In genomic region chr10:99119471-99119870, GRCm38 (mm10) we compare ENCODE assay signal across 28 mouse cellular contexts. TPM values are rescaled to one million over a fixed set of nuclear protein-coding genes. Genes with fewer than 3 reads are reported as not detected.
A peak's percentile ranks its signal among the peaks of the same experiment; 100 is the strongest.
DNase-seq lines count a peak whose midpoint lies in the region; ATAC-seq and TF ChIP-seq lines count a peak whose summit lies in the region.
"Had no signal": no experiment of that assay in that cellular context is flagged by ENCODE, and none has a peak within 500 bp of the region (broad histone marks: within the 10 kb centered on the region; RNA-seq: fewer than 3 reads in every experiment).

No protein-coding gene starts in this region.

- H3K4me2 ChIP-seq in intestine, postnatal 0 days (replicated peaks; ENCODE audit: low read depth), result no peak overlapping the region
- no peak overlapping the region for H3K4me2 ChIP-seq in intestine, embryonic 16.5 days (ENCODE audit: low read depth, low read length)
- H3K4me2 ChIP-seq: heart, embryonic 13.5 days; hindbrain, embryonic 13.5 days; liver, embryonic 11.5 days; midbrain, embryonic 12.5 days had no signal

- WGBS in intestine, postnatal 0 days, result 81% methylated on average over 4 of the region's 4 CpGs
- WGBS in intestine, embryonic 16.5 days, result 80% methylated on average over 4 of the region's 4 CpGs

- H3K9me3 ChIP-seq in intestine, postnatal 0 days (ENCODE audit: control insufficient read depth), result no peaks in the 10 kb centered on the region
- no peaks in the 10 kb centered on the region for H3K9me3 ChIP-seq in intestine, embryonic 16.5 days (ENCODE audit: control insufficient read depth, low read length)
- H3K9me3 ChIP-seq: heart, embryonic 13.5 days; hindbrain, embryonic 13.5 days; limb, embryonic 12.5 days; midbrain, embryonic 12.5 days had no signal

- no peaks in the 10 kb centered on the region for H3K36me3 ChIP-seq in intestine, postnatal 0 days (ENCODE audit: control insufficient read depth, insufficient read depth)
- no peaks in the 10 kb centered on the region for H3K36me3 ChIP-seq in intestine, embryonic 16.5 days (ENCODE audit: control insufficient read depth, insufficient read depth, low read length)
- H3K36me3 ChIP-seq: heart, embryonic 13.5 days; limb, embryonic 12.5 days had no signal

- peak; percentile 66 for DNase-seq in naive thymus-derived CD4-positive, alpha-beta T cell, adult 2 months (ENCODE audit: low read depth)
- peak; percentile 76 for DNase-seq in thymus, postnatal 14 days
- no peak for DNase-seq in left cerebral cortex, adult 9 months (ENCODE audit: low spot score in 2 of 2)
- no peak for DNase-seq in urinary bladder, postnatal 36 days (ENCODE audit: low spot score in 2 of 2)
- DNase-seq: adrenal gland, postnatal 10 days; cerebellum, adult 2 months; cerebellum, postnatal 25 days; gastrocnemius, postnatal 14 days; heart, adult 11 months; kidney, adult 2 months; kidney, postnatal 10 days; liver, postnatal 0 days; right cerebral cortex, postnatal 14 days had no signal

- 0 out of 2 replicates have a peak overlapping the region, but pooled peaks have one; percentile 26 for H3K9ac ChIP-seq in intestine, postnatal 0 days (ENCODE audit: low read depth, low read length)
- no peak overlapping the region for H3K9ac ChIP-seq in intestine, embryonic 16.5 days (ENCODE audit: low read depth, low read length)
- H3K9ac ChIP-seq: heart, embryonic 13.5 days; hindbrain, embryonic 13.5 days; limb, embryonic 12.5 days; liver, postnatal 0 days; midbrain, embryonic 12.5 days had no signal

- H3K4me3 ChIP-seq in intestine, postnatal 0 days (ENCODE audit: low read depth, low read length), result no peak overlapping the region
- no peak overlapping the region for H3K4me3 ChIP-seq in intestine, embryonic 16.5 days (ENCODE audit: low read length)
- H3K4me3 ChIP-seq: heart, embryonic 13.5 days; hindbrain, embryonic 13.5 days; limb, embryonic 12.5 days; midbrain, embryonic 12.5 days had no signal

- no peak for ATAC-seq in intestine, postnatal 0 days
- no peak for ATAC-seq in intestine, embryonic 16.5 days
- no peak for ATAC-seq in monocyte, adult 5-6 weeks (replicated peaks; ENCODE audit: insufficient number of reproducible peaks, low FRiP score, low TSS enrichment, poor library complexity, severe bottlenecking)
- ATAC-seq: forebrain, embryonic 16.5 days; liver, postnatal 0 days had no signal

- H3K27ac ChIP-seq in intestine, postnatal 0 days (ENCODE audit: low read depth, low read length), result 0 out of 2 replicates have a peak overlapping the region, but pooled peaks have one; percentile 79
- no peak overlapping the region for H3K27ac ChIP-seq in intestine, embryonic 16.5 days (ENCODE audit: low read length)
- H3K27ac ChIP-seq: heart, embryonic 13.5 days; hindbrain, embryonic 13.5 days; macrophage; midbrain, embryonic 12.5 days had no signal

- no peak for TF ChIP-seq CTCF in intestine, postnatal 0 days (IDR thresholded peaks at IDR 0.05; ENCODE audit: low read depth)

- H3K4me1 ChIP-seq in intestine, postnatal 0 days (replicated peaks; ENCODE audit: control insufficient read depth, insufficient read depth, low read length), result peaks cover 5% of the 10 kb centered on the region; the same call in 1 of the 2 replicates
- H3K4me1 ChIP-seq in intestine, embryonic 16.5 days (ENCODE audit: control insufficient read depth, insufficient read depth, low read length), result peaks cover 36% of the 10 kb centered on the region

- no peaks in the 10 kb centered on the region for H3K27me3 ChIP-seq in intestine, postnatal 0 days (replicated peaks; ENCODE audit: control insufficient read depth, insufficient read depth, low read length)
- H3K27me3 ChIP-seq in intestine, embryonic 16.5 days (replicated peaks; ENCODE audit: control insufficient read depth, insufficient read depth, low read length), result no peaks in the 10 kb centered on the region
- H3K27me3 ChIP-seq: heart, embryonic 13.5 days; hindbrain, embryonic 13.5 days; limb, embryonic 12.5 days; midbrain, embryonic 12.5 days had no signal

RNA-seq across cellular contexts. Expression of gene Phxr2, which starts 6.7 kb away (rescaled TPM):
- not detected in 2 replicates for polyA plus RNA-seq in intestine, postnatal 0 days (2015; fragmentation: Nextera tagmentation; extraction: Ambion mirVana)
- not detected in 2 replicates for polyA plus RNA-seq in intestine, embryonic 16.5 days (2015; fragmentation: Nextera tagmentation; extraction: Ambion mirVana)
- total RNA-seq in monocyte, adult 5-6 weeks (2017), result not detected in 3 replicates
- total RNA-seq: adrenal gland, postnatal 10 days; gastrocnemius, postnatal 14 days; heart, postnatal 25 days; layer of hippocampus, postnatal 14 days; left cerebral cortex, postnatal 10 days had no signal
- polyA plus RNA-seq: cerebellum, adult 2 months; heart, embryonic 13.5 days; hindbrain, embryonic 13.5 days; kidney, adult 2 months; liver, postnatal 0 days; lung, postnatal 0 days; macrophage; midbrain, embryonic 12.5 days; neural tube, embryonic 11.5 days had no signal

RNA-seq across cellular contexts. Expression of gene Galnt4, which starts 11.5 kb away (rescaled TPM):
- 12.9 and 13.2 TPM in 2 replicates for polyA plus RNA-seq in intestine, postnatal 0 days (2015; fragmentation: Nextera tagmentation; extraction: Ambion mirVana)
- 19.3 and 21.6 TPM in 2 replicates for polyA plus RNA-seq in intestine, embryonic 16.5 days (2015; fragmentation: Nextera tagmentation; extraction: Ambion mirVana)
- 8.3 to 13.4 TPM (median 8.6 TPM) in 3 replicates for total RNA-seq in monocyte, adult 5-6 weeks (2017)

RNA-seq across cellular contexts. Expression of gene Poc1b, which starts 12.6 kb away (rescaled TPM):
- polyA plus RNA-seq in intestine, postnatal 0 days (2015; fragmentation: Nextera tagmentation; extraction: Ambion mirVana), result 6.9 and 8.5 TPM in 2 replicates
- 20.1 and 20.5 TPM in 2 replicates for polyA plus RNA-seq in intestine, embryonic 16.5 days (2015; fragmentation: Nextera tagmentation; extraction: Ambion mirVana)
- total RNA-seq in monocyte, adult 5-6 weeks (2017), result 3.5 to 11.2 TPM (median 9.5 TPM) in 3 replicates

Comparison
In these comparisons a context has a peak if more than half of its experiments do, and no peak if none do; other contexts are left out.
1. DNase-seq: peak in naive thymus-derived CD4-positive, alpha-beta T cell, adult 2 months (single experiment) and thymus, postnatal 14 days (single experiment); none in left cerebral cortex, adult 9 months (0 of 2) and urinary bladder, postnatal 36 days (0 of 2).